Mouse (Mus musculus) spleen, adult 12 weeks (tissue): ENCODE results near the gene Ankrd35.
"Not testable (repeated sequence)": the region's sequence is repeated elsewhere in the genome, so short reads cannot be mapped to it uniquely, and the experiment has no call there.

ENCODE experiments used
- DNase-seq: peaks from one replicate; pipeline ENCODE4 v3.0.0; 2022; ENCODE audit warnings: low spot score

Gene Ankrd35

DNA sequence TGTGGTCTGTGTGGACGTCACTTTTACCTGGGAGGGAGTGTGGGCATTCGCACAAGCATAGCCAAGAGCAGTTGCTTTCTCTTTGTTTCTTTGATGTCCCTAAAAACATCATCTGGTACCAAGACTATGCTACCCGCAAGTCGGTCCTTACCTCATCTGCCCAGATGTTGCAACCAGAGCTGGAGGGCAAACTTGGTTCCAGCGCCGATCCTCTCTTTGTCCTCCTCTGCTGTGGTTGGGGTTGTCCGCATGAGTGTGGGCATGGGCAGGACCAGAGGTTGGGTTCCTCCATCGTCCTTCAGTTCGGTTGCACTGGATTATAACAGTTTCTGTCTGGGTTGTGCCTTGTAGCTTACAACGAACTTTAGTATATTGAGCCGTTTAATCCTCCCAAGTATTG is 36.3 kb downstream of the Ankrd35 start:
- no peak for DNase-seq

DNA sequence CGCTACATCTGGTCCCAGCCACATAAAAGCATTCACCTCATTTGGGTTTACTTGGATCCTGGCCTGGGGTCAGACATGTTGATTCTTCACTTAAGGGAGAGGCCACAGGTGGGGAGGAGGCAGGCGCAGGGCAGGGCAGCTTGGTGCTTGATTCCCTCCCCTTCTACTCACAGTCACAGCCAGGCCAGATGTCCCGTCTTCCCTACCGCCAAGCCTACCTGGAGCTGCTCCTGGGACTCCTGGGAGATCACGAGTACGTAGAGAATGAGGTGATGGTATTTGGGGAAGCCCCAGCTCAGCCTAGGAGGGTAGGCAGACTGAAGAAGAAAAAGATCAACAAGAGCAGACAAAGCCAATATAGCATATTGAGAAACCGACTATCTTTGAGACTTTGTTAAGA is 37.1 kb downstream of the Ankrd35 start:
- no peak for DNase-seq

DNA sequence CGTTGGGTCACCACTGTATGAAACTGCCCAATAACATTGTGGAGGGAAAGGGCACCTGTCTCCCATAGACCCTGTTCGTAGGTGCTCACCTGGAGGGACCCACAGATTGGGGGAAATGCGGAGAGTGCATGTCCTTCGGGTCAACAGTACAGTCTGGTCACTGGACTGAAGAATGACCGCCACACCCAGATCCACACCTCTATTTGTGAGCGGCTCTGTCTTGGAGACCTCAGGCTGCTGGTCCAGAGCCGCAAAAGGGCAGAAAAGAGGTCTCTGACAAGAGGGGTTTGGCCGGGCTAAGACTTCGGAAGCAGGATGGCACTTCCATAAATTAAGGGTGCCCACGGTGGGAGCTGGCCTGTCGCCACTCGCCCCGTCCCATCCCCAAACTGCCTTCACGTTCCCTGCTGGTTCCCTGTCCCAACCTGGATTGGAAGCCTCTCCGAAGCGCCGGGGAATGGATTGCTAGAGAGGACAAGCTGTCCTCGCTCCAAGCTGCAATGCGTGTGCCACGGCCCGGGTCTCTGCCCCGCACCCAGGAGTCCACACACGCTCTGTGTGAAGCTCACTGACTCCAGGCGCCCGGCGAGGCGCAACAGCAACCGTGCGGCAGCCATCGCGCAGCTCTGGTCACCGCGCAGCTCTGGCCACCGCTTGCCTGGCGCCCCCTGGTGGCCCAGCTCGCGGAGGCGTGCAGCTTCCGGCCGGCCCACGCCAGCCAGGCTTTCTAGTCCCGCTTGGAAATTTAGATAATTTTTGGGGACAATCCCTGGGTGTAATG is 38.2 kb downstream of the Ankrd35 start, which contains the start of gene Nudt17:
Gene Nudt17, minus strand, starts transcription at position 660 of the 781 bp plus-strand sequence.
- peak; percentile 65 for DNase-seq

DNA sequence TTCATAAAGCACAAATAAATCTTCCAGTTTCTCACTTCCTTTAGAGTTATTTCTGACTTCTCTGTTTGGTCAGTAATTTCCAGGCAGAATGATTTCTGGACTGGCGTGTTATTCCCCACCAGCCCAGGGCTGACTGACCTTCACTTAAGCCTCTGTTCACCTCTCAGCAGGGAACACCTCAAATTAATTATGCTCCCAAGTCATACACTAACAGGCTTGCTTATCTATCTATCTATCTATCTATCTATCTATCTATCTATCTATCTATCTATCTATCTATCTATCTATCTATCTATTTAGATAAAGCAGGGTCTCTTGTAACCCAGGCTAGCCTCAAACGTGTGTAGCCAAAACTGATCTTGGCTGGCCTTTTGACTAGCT is 38.7 kb downstream of the Ankrd35 start:
- no peak for DNase-seq

DNA sequence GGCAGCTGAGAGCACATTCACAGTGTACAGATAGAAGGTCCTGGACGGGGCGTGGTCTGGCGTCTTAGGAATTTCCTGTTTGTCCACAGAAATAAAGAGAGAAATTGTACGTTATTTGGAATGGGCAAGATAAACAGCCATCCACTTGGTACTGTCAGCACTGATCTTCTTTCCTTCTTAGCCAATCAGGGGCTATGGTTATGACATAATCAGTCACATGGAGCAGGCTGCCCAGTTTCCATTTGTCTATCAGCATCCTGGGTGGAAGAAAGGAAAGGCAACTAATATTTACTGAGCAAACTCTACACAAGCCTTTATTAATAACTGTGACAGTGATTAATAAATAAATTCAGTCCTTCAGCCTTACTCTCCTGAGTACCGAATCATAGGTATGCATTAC is 44.4 kb downstream of the Ankrd35 start:
- no peak for DNase-seq

DNA sequence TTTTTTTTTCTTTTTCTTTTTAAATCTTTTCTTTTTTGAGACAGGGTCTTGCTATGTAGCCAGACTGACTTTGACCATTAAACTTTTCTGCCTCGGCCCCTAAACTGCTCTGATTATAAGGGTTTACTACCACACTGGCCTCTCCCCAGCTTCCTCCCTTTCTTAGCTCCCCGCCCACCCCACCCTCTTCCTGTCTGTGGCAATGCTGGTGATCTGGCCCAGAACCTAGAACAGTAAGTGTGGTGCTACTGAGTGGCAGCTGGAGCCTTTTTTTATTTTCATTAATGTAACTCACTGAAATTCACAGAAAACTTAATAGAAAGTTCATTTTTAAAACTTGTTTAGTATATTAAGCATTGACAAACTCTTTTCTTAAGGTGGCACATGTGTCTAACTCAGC is 45.9 kb downstream of the Ankrd35 start:
- no peak for DNase-seq

DNA sequence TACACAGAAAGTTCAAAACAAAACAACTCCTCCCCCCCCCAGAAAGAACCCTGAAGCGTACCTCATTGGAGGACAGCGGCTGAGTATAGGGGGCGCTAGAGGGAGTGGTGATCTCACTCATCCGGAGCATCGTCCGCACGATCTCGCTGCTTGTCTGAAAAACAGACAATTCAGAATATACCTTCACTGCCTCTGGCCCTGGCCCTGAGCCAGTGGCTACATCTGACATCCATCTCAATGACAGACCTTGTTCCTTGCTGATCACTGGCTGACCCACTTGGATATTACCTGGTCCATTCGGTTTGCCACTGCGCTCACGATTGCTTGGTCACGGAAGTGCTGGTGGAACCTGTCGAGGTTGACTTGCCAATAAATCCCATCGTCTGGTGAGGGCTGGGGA is 49.2 kb downstream of the Ankrd35 start:
- no peak for DNase-seq

DNA sequence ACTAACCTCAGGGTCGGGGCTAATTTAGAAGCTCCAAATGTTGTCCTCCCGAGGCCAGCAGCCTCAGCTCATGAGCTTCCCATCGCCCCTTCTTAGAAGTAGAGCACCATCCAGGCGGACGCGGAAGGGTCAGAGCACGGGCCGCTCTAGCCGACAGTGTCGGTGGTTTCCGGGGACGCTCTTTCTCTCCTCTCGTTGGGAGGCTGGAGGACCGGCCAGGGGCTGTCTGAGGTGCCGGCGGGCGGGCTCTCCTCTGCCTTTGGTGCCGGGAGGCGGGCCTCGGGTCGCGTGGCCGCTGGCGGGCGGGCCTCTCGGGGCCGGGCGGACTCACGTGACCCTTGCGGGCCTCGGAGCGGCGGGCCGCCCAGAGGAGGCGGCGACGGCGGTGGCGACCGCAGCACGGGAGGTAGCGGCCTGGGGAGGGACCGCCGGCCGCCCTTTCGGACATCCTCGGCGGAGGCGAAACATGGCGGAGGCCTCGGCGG is 57.5 kb downstream of the Ankrd35 start, which contains the start of the genes Polr3c and Rnf115:
Gene Polr3c, minus strand, starts transcription at position 286 of the 485 bp plus-strand sequence.
Gene Rnf115, plus strand, starts transcription at position 322 of the 485 bp plus-strand sequence.
- peak; percentile 94 for DNase-seq

DNA sequence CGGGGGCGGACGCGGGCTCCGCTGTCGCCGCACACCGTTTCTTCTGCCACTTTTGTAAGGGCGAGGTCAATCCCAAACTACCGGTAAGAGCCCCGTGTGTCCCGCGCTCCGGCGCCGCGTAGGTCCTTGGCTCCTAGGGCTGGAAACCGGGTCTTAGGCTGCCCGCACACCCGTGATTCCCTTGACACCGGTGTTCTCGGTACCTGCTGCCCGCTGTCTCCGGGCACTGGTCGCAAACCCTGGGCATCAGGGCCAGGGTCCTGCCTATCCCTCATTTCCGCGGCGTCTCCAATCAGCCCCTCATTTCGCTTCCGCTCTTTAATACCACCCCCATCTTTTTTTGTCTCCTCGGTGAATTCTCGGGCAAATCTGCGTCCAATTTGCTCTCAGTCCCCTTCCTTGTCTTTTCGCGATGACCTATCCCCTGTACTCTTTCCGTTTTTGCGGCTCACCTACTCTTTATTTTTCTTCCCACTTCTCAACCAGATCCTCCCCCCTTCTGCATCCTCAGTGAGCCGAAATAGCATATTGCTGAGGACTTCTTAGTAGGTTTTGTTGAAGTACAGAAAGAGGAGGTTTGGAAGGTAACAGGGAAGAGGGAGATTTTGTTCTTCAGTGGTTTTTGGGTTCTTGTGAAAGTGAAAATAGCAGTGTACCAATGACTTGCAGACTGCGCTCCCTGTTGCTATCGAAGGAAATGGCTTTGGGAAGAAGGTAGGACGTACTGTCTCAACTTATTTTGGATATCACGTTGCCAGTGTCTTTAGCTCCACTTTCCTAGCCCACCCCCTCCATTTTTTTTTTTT is 58.1 kb downstream of the Ankrd35 start:
- DNase-seq, result no peak

DNA sequence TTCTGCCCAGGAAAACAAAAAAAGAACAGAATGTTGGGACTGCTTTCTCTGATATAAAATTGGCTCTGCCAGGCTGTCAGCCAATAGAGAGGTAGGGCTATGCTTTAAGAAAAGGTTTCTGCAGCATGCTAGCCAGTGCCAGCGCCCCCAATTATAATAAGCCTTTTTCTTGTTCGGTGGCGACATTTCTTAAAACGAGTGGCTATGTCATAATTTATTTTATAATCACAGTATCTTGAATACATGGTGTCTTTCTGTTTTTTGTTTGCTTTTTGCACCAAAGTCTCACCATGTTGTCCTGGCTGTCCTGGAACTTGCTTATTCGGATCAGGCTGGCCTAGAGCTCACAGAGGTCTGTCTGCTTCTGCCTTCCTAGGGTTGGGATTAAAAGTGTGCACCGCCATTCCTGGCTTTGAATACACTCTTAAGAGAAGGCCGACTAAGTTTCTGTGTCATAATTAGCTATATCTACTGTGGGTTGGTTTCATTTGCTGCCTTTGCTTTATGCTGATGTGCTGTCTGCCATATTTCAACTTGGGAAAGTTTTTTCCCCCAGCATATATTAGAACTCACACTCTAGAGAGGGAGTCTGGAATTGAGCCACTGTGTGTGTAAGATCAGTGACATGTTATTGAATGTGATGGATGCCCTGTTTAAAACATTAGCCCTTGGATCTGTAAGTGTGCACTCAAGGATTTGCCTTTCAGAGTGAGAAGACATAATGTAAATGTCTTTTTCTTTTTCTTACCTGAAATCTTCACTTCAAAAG is 58.9 kb downstream of the Ankrd35 start:
- DNase-seq, result no peak

DNA sequence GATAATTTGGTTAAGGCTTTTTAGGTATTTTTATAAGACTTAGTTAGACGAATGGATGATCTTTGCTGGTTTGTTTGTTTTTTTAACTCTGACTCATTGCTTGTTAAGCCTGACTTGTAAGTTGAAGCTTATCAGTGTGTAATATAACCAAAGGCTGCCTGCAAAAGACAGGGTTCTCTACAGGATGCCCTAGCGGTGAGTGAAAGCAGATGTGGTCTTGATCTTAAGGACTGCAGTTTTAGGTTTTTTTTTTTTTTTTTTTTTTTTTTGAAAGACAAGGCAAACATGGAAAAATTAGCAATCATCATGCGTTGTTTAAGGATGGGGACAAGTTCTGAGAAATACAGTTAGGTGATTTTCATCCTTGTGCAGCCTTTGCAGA is 59.5 kb downstream of the Ankrd35 start:
- no peak for DNase-seq

DNA sequence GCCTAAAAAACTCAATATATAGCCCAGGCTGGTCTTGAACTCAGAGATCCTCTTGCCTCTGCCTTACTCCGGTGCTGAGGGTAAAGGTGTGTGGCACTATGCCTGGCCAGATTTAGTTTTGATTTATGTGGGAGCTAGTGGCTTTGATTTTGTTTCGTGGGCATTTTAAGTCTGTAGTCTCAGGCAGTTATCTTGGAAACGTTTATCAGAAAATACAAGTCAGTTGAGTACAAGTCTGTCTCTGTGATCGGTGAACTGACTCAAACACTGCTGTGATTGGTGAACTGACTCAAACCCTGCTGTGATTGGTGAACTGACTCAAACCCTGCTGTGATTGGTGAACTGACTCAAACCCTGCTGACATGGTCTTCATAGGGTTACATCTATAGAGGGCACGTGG is 60.9 kb downstream of the Ankrd35 start:
- DNase-seq, result no peak

DNA sequence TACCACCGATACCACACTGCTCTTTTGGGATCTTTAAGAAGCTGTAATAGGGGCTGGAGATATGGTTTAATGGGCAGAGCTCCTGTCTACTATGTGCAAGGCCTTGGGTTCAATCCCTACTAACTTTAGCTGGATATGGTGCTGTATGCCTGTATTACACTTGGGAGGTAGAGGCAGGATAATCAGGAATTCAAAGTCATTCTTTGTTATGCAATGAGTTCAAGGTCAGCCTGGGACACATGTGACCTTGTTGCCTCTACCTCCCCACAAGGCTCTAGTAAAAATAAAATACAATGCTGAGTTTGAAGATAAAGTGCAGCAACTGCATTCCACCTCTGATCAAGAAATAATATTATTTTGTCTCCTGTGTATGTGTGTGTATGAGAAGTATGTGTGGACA is 64.1 kb downstream of the Ankrd35 start:
- no peak for DNase-seq

DNA sequence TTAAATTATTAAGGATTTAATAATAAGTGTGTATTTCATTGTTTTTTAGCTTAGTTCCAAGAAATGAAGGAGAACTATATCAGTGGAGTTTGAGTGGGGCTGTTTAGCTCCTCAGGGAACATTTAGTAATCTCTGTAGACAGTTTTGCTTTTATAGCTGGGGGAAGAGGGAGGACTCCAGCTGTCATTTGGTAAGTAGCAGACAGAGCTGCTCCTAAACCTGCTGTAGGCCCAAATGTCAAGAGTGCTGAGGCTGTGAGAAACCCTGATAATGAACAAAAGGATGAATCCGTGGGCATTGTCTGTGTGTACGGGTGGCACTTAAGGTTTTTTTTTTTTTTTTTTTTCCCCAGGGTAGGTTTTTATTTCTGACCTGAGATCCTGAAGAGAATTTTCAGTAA is 65.3 kb downstream of the Ankrd35 start:
- DNase-seq, result no peak

DNA sequence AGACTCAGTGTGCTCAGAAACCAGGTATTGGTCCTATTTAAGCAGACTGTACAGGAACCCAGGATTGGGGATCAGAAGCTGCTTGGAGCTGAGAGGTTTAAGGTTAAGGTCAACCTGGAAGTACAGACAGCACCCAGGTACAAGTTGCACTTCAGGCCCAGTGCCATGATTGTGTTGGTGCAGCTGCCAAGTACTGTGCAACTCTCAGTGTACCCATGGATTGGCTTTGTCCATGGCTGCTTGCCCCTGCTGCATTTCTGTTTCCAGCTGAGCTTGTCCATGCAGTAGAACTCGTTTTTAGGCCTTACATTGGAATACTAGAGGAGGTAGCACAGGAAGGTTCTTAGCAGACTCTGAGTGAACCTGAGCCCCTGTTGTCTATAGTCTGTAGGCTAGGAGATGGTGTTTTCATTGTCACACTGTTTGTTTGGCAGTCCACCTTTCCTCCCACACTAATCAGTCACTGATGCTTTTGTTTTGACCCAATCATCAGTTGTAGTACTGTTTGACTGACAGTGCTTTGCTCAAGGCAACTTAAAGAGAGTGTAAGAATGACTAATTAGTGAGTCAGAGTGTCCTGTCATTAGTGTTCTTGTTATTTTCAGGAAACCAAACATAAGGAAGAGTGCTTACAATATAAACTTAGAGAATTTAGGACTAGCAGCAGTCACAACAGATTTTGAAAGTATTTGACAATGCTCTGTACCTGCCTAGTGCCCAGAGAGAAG is 67.2 kb downstream of the Ankrd35 start:
- DNase-seq, result no peak

DNA sequence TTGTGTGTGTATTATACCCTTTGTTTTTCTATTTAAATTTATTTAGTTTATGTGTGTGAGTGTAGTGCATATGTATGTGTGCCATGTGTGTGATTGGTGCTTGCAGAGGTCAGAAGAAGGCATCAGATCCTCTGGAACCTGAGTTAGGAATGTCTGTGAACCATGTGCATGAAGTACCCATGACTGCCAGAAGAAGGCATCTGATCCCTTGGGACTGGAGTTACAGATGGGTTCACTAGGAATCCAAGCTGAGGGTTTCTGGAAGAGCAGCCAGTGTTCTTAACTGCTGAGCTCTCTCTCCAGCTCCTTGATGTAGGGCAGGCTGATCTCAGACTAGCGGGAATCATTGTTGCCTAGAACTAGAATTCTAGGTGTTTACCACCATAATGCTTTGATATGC is 68.1 kb downstream of the Ankrd35 start:
- DNase-seq, result no peak

DNA sequence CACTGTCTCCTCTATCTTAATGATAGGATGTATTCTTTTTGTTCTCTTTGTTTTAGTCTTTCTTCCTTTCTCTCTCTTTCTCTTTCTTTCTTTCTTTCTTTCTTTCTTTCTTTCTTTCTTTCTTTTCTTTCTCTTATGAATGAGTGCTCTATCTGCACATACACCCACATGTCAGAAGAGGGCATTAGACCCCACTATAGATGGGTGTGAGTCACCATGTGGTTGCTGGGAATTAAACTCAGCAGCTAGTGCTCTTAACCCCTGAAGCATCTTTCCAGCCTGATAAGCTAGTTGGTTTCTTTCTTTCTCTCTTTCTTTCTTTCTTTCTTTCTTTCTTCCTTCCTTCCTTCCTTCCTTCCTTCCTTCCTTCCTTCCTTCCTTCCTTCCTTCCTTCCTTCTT is 70.3 kb downstream of the Ankrd35 start:
- DNase-seq, result not testable (repeated sequence)
